Mouse (Mus musculus) midbrain, embryonic 11.5 days (tissue): ENCODE measurements around the gene Sox13. TPM values are rescaled to one million over a fixed set of nuclear protein-coding genes. Genes with fewer than 3 reads are reported as not detected.
A peak's percentile ranks its signal among the peaks of the same experiment; 100 is the strongest.

Experiments
- ATAC-seq: fragments of 200-750 bp; cut with Nextera tagmentation; 2 replicates; pipeline ENCODE4 v1.8.0; 2017; ENCODE audit warnings: moderate TSS enrichment, moderate library complexity; ENCODE audit not compliant: low FRiP score
- DNase-seq: peaks from one replicate; pipeline ENCODE4 v3.0.0; 2015; ENCODE audit warnings: low spot score; ENCODE audit errors: missing footprints
- H3K27ac ChIP-seq: fragments of 300-500 bp; sonication (generic); 2 replicates; pipeline ENCODE4 v1.5.1; 2014; ENCODE audit warnings: low read depth, low read length
- H3K27me3 ChIP-seq: fragments of 300-500 bp; sonication (generic); 2 replicates; pipeline ENCODE4 v1.6.1; 2014; ENCODE audit warnings: mild to moderate bottlenecking, low read length, moderate library complexity, mixed read lengths; ENCODE audit not compliant: control insufficient read depth, insufficient read depth
- H3K36me3 ChIP-seq: fragments of 300-500 bp; sonication (generic); 2 replicates; pipeline ENCODE4 v1.6.1; 2014; ENCODE audit warnings: mild to moderate bottlenecking, low read length, moderate library complexity, mixed read lengths; ENCODE audit not compliant: control insufficient read depth, insufficient read depth
- H3K4me1 ChIP-seq: fragments of 300-500 bp; sonication (generic); 2 replicates; pipeline ENCODE4 v1.6.1; 2014; ENCODE audit warnings: low read length; ENCODE audit not compliant: control insufficient read depth, insufficient read depth
- H3K4me2 ChIP-seq: fragments of 300-500 bp; sonication (generic); 2 replicates; pipeline ENCODE4 v1.6.1; 2014; ENCODE audit warnings: mild to moderate bottlenecking, moderate library complexity
- H3K4me3 ChIP-seq: fragments of 300-500 bp; sonication (generic); 2 replicates; pipeline ENCODE4 v1.5.1; 2014; ENCODE audit warnings: low read depth, low read length
- H3K9ac ChIP-seq: fragments of 300-500 bp; sonication (generic); 2 replicates; pipeline ENCODE4 v1.6.1; 2014; ENCODE audit warnings: low read length
- H3K9me3 ChIP-seq: fragments of 300-500 bp; sonication (generic); 2 replicates; pipeline ENCODE4 v1.6.1; 2016; ENCODE audit warnings: low read length; ENCODE audit not compliant: control insufficient read depth
- WGBS: fragments of 180-500 bp; shearing (Covaris S2); extraction: QIAGEN DNeasy Blood & Tissue Kit; methylation state at CpG from one replicate; pipeline ENCODE4 v1.1.7; 2014; 5-methylcytosine and 5-hydroxymethylcytosine counted together
- polyA plus RNA-seq: library from polyadenylated mRNA; unstranded; fragments of >200 nt; fragmentation: Nextera tagmentation; extraction: Ambion mirVana; gene quantifications from 2 replicates; pipeline ENCODE4 v1.2.1, GENCODE M21; 2014

Sox13 gene
- polyA plus RNA-seq, 1 experiment from 2014 or later = 23.9 TPM

- DNase-seq (no peak), ATAC-seq (no peak)
- WGBS = 6% methylated on average over 10 of the region's 10 CpGs
- H3K9me3 ChIP-seq = peaks cover 4% of the 10 kb centered on the region; the same call in 1 of the 2 replicates
- H3K36me3 ChIP-seq = no peaks in the 10 kb centered on the region
- H3K27me3 ChIP-seq = no peaks in the 10 kb centered on the region
- H3K4me2 ChIP-seq = peak overlapping the region; percentile 29
- H3K4me3 ChIP-seq = peak overlapping the region; percentile 3; the same call in 1 of the 2 replicates
- peak overlapping the region; percentile 79 for H3K27ac ChIP-seq
- peaks cover 40% of the 10 kb centered on the region for H3K4me1 ChIP-seq
- H3K9ac ChIP-seq = peak overlapping the region; percentile 3
Observed at GRCm38 (mm10) chr1:133434756-133435112, 10.6 kb upstream of the Sox13 start.

DNA sequence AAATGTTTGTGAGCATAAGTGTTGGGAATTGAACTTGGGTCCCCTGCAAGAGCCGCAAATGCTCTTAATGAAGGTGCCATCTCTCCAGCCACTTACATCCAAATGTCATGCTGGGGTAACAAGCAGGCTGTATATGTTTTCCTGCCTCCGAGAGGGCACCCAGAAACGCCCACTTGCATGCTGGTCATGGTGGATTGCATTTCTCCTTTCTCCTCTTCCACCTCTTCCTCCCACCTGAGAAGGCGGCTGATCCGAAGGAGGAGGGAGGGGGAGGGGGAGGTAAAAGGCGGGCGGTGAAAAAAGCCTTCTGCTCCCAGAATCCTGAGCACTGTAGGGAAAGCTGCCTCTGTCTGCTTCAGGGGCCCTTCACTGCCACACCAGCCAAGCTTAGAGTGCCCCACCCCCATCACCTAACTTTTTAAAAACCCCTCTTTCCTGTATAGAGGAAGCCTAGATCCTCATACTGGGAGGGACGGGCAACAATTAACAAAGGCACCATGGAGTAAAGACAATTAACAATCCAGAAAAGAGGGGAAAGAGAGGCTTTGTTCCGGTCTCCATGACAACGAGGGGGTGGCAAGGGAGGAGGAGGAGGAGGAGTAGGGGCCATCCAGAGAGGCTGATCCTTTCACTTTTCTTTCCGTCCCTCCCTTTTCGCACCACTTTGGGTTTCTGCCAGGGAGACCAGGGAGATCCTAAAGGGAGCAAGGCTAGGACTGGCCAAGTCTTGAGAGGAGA is 10.0 kb upstream of the Sox13 start:
- peaks cover 9% of the 10 kb centered on the region; the same call in 1 of the 2 replicates for H3K9me3 ChIP-seq
- H3K4me1 ChIP-seq = peaks cover 40% of the 10 kb centered on the region
- no peaks in the 10 kb centered on the region for H3K36me3 ChIP-seq
- H3K4me3 ChIP-seq = peak overlapping the region; percentile 3
- WGBS = 7% methylated on average over 11 of the region's 12 CpGs
- peak; percentile 87 for ATAC-seq
- peak overlapping the region; percentile 3 for H3K9ac ChIP-seq
- H3K27me3 ChIP-seq = no peaks in the 10 kb centered on the region
- DNase-seq = peak; percentile 96
- peak overlapping the region; percentile 29 for H3K4me2 ChIP-seq
- peak overlapping the region; percentile 79 for H3K27ac ChIP-seq

DNA sequence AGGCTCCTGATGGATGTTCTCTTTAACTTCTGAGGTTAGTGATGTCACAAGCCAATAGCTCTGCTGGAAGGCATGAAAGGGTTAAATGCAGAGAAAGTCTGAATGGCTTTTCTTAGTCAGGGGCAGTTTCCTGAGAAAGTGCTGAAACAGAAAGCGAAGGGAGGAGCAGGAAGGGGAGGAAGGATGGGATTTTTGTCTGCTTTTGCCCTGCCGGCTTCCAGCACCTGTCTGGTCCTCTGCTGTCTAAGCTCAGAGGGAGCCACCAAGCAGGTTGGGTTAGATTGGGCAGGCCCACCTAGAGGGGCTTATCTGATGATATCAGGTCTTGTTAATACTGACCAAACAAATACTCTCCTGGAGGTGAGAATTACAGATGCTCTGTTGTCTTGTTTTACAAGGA is 8.4 kb upstream of the Sox13 start:
- DNase-seq = peak; percentile 84
- peaks cover 30% of the 10 kb centered on the region for H3K4me1 ChIP-seq
- H3K36me3 ChIP-seq = no peaks in the 10 kb centered on the region
- no peak for ATAC-seq
- no peak overlapping the region for H3K27ac ChIP-seq
- H3K9ac ChIP-seq = no peak overlapping the region
- H3K27me3 ChIP-seq = no peaks in the 10 kb centered on the region
- H3K4me2 ChIP-seq = no peak overlapping the region
- no peak overlapping the region for H3K4me3 ChIP-seq
- H3K9me3 ChIP-seq = peaks cover 9% of the 10 kb centered on the region; the same call in 1 of the 2 replicates
- WGBS = 8% methylated on average over 2 of the region's 2 CpGs

DNA sequence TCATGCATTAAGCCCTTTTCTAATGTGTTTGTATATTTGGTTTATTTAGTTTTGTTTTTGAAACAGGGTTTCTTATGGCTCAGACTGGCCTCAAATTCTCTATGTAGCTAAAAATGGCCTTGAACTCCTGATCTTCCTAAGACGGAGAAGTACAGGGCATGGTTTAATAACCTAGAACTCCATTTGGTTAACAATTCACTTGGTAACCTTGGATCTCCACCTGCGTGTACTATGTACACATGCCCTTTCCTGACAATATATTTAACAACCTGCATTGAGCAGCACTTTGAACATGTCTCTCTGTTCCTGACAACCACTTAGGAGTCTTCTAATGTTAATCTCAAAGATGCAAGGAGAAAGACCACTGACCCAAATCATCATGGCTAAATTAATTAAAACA is 7.0 kb upstream of the Sox13 start:
- no peak overlapping the region for H3K27ac ChIP-seq
- H3K9me3 ChIP-seq = peaks cover 9% of the 10 kb centered on the region; the same call in 1 of the 2 replicates
- no peaks in the 10 kb centered on the region for H3K27me3 ChIP-seq
- no peak for ATAC-seq
- no peak overlapping the region for H3K9ac ChIP-seq
- H3K36me3 ChIP-seq = no peaks in the 10 kb centered on the region
- DNase-seq = peak; percentile 26
- peaks cover 23% of the 10 kb centered on the region for H3K4me1 ChIP-seq
- H3K4me2 ChIP-seq = no peak overlapping the region
- 89% methylated on average over 2 of the region's 2 CpGs for WGBS
- no peak overlapping the region for H3K4me3 ChIP-seq

- Histone ChIP-seq H3K9me3 (peaks cover 4% of the 10 kb centered on the region; the same call in 1 of the 2 replicates), H3K4me3 (peak overlapping the region; percentile 95; the same call in 1 of the 2 replicates), H3K36me3 (no peaks in the 10 kb centered on the region), H3K9ac (no peak overlapping the region), H3K27me3 (no peaks in the 10 kb centered on the region), H3K27ac (no peak overlapping the region), H3K4me1 (peaks cover 24% of the 10 kb centered on the region), H3K4me2 (no peak overlapping the region)
- no peak for DNase-seq
- peak; percentile 56 for ATAC-seq
- WGBS = 64% methylated on average over 4 of the region's 4 CpGs
Observed at GRCm38 (mm10) chr1:133424547-133425140, 467 bp upstream of the Sox13 start.

DNA sequence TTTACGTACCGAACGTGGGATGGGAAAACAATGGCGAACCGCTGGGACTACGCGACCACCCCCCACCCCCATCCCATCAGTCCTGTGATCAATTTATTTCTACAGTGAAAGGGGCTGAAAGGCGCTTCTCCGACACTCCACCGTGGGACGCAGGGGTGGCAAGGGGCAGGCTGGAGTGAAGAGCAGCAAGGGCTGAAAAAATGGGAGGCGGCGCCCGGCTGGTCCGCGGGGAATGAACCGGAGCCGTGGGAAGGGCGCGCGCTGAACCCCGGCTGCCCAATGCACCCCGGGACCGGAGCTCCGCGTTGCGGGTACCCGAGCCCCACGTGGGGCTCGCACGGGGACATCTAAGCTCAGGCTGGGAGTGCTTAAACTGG is 1.0 kb downstream of the Sox13 start:
- no peaks in the 10 kb centered on the region for H3K27me3 ChIP-seq
- H3K4me1 ChIP-seq = peaks cover 38% of the 10 kb centered on the region
- peak overlapping the region; percentile 95 for H3K4me3 ChIP-seq
- H3K4me2 ChIP-seq = peak overlapping the region; percentile 83
- H3K27ac ChIP-seq = peak overlapping the region; percentile 96
- no peaks in the 10 kb centered on the region for H3K9me3 ChIP-seq
- no peaks in the 10 kb centered on the region for H3K36me3 ChIP-seq
- DNase-seq (peak; percentile 93), ATAC-seq (peak; percentile 4; the same call in 1 of the 2 replicates)
- WGBS = 0% methylated on average over 29 of the region's 31 CpGs
- peak overlapping the region; percentile 96 for H3K9ac ChIP-seq

GRCm38 (mm10) chr1:133422615-133423161 is 1.5 kb downstream of the Sox13 start:
- H3K27ac ChIP-seq = peak overlapping the region; percentile 96

DNA sequence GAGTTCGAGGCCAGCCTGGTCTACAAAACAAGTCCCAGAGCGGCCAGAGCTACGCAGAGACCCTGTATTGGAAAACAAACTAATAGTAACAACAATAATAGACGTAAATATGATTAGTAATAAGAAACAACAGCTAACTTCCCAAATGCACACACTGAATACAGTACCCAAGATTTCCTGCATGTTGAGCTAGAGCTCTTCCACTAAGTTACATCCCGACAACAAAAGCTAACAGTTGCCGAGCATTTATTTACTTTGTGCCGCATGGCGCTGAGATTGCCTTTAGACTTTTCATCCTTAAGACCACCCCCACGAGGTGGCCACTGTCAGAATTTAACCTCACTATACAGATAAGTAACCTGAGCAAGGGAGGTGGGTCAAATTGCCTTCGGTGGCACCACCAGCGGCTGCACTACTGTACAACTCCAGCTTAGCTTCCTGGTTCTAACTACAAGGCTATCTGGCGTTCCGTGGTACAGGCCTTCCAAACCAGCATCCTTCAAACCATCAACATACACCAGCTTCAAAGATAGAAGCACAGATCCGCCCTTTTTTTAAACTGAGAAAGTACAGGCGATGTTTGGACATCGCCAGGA is 2.1 kb downstream of the Sox13 start:
- ATAC-seq = no peak
- Histone ChIP-seq H3K27ac (peak overlapping the region; percentile 96), H3K27me3 (no peaks in the 10 kb centered on the region), H3K4me3 (peak overlapping the region; percentile 95), H3K36me3 (no peaks in the 10 kb centered on the region), H3K9ac (peak overlapping the region; percentile 96), H3K4me2 (peak overlapping the region; percentile 83), H3K4me1 (peaks cover 45% of the 10 kb centered on the region), H3K9me3 (no peaks in the 10 kb centered on the region)
- DNase-seq = no peak
- WGBS = 31% methylated on average over 16 of the region's 16 CpGs

More at GRCm38 (mm10) chr1:133422615-133423161, 1.5 kb downstream of the Sox13 start:
- WGBS = under 1% methylated on average over 29 of the region's 29 CpGs
- DNase-seq (peak; percentile 97), ATAC-seq (peak; percentile 35; the same call in 1 of the 2 replicates)
- H3K4me3 ChIP-seq = peak overlapping the region; percentile 95
- H3K4me1 ChIP-seq = peaks cover 42% of the 10 kb centered on the region
- H3K4me2 ChIP-seq = peak overlapping the region; percentile 83
- H3K36me3 ChIP-seq = no peaks in the 10 kb centered on the region
- H3K9me3 ChIP-seq = no peaks in the 10 kb centered on the region
- no peaks in the 10 kb centered on the region for H3K27me3 ChIP-seq
- peak overlapping the region; percentile 96 for H3K9ac ChIP-seq
